ENCODE assay signal across 8 mouse cellular contexts in the genomic region with DNA sequence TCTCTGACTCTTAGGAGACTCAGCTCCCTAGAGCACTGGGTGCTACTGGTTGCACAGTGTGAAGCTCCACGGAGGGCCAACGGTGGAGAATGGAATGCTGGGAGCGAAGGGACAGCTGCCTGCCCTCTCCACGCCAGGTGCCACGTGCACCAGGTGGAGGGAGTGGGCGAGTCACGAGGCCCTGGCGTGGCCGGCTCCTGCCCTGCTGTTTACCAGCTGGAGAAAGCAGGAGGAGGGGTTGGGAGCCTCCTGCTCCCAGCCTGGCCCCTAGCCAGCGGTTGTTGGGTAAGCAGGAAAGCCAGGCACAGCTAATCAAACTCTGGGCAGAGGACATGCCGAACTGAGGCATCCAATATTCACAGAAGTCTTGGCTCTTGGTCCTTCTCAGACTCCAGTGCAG. TPM values are rescaled to one million over a fixed set of nuclear protein-coding genes. Genes with fewer than 3 reads are reported as not detected.
A peak's percentile ranks its signal among the peaks of the same experiment; 100 is the strongest.
DNase-seq lines count a peak whose midpoint lies in the region; ATAC-seq and TF ChIP-seq lines count a peak whose summit lies in the region.

No protein-coding gene starts in this region.

- no peak overlapping the region for H3K9ac ChIP-seq in heart, embryonic 15.5 days

- peak; percentile 49 for DNase-seq in layer of hippocampus, adult 11-12 months (ENCODE audit: low spot score)
- no peak for DNase-seq in layer of hippocampus, adult 9-10 months (ENCODE audit: low spot score)
- DNase-seq in fat pad, adult 2 months (ENCODE audit: extremely low read depth, low read depth, low spot score) = peak; percentile 39
- peak; percentile 94 for DNase-seq in kidney, postnatal 10 days
- DNase-seq in lung, adult 2 months = peak; percentile 81
- DNase-seq in retina, postnatal 1 day = peak; percentile 90

- H3K4me3 ChIP-seq in heart, embryonic 15.5 days = peak overlapping the region; percentile 29
- H3K4me3 ChIP-seq in lung, adult 2 months (replicated peaks; ENCODE audit: extremely low read depth, low read depth, low read length) = no peak overlapping the region

- 6% methylated on average over 11 of the region's 11 CpGs for WGBS in heart, embryonic 15.5 days
- WGBS in lung, adult 2 months = 10% methylated on average over 11 of the region's 11 CpGs

- H3K27ac ChIP-seq in heart, embryonic 15.5 days = 0 out of 2 replicates have a peak overlapping the region, but pooled peaks have one; percentile 31

- TF ChIP-seq POLR2A in lung, adult 2 months (IDR thresholded peaks at IDR 0.05; ENCODE audit: borderline replicate concordance, extremely low read depth, low read depth, low read length) = no peak

- ATAC-seq in heart, embryonic 15.5 days (replicated peaks; ENCODE audit: insufficient number of reproducible peaks, insufficient read depth, low FRiP score, low read depth) = peak; percentile 56; the same call in 1 of the 2 replicates
- ATAC-seq in monocyte, adult 5-6 weeks (replicated peaks; ENCODE audit: insufficient number of reproducible peaks, low FRiP score, low TSS enrichment, poor library complexity, severe bottlenecking) = no peak

- peaks cover 22% of the 10 kb centered on the region for H3K27me3 ChIP-seq in heart, embryonic 15.5 days

- peaks cover 31% of the 10 kb centered on the region for H3K4me1 ChIP-seq in heart, embryonic 15.5 days (replicated peaks)
- H3K4me1 ChIP-seq in lung, adult 2 months (ENCODE audit: control insufficient read depth, insufficient read depth, low read length) = peaks cover 6% of the 10 kb centered on the region; the same call in 1 of the 2 replicates

- H3K4me2 ChIP-seq in heart, embryonic 15.5 days = peak overlapping the region; percentile 57

- H3K36me3 ChIP-seq in heart, embryonic 15.5 days = no peaks in the 10 kb centered on the region

- no peak for TF ChIP-seq CTCF in lung, adult 2 months (IDR thresholded peaks at IDR 0.05; ENCODE audit: insufficient read depth, low read length)

- no peaks in the 10 kb centered on the region for H3K9me3 ChIP-seq in heart, embryonic 15.5 days (replicated peaks)

RNA-seq across cellular contexts. Expression of a gene that starts 1.0 kb away (rescaled TPM):
- polyA plus RNA-seq in heart, embryonic 15.5 days (2015; fragmentation: Nextera tagmentation; extraction: Ambion mirVana) = 7.5 and 7.8 TPM in 2 replicates
- polyA plus RNA-seq in lung, adult 2 months (2012; rRNA removed) = 6.3 and 7.9 TPM in 2 replicates
- 0.38 TPM in 1 of 3 replicates, not detected in the others for total RNA-seq in monocyte, adult 5-6 weeks (2017)

RNA-seq across cellular contexts. Expression of a gene that starts 9.4 kb away (rescaled TPM):
- polyA plus RNA-seq in heart, embryonic 15.5 days (2015; fragmentation: Nextera tagmentation; extraction: Ambion mirVana) = 0.19 and 0.70 TPM in 2 replicates
- polyA plus RNA-seq in lung, adult 2 months (2012; rRNA removed) = 0.37 and 0.83 TPM in 2 replicates
- total RNA-seq in monocyte, adult 5-6 weeks (2017) = not detected in 3 replicates

RNA-seq across cellular contexts. Expression of a gene that starts 26.7 kb away (rescaled TPM):
- 0.09 and 0.34 TPM in 2 replicates for polyA plus RNA-seq in heart, embryonic 15.5 days (2015; fragmentation: Nextera tagmentation; extraction: Ambion mirVana)
- 0.12 and 0.17 TPM in 2 replicates for polyA plus RNA-seq in lung, adult 2 months (2012; rRNA removed)
- total RNA-seq in monocyte, adult 5-6 weeks (2017) = not detected in 3 replicates

RNA-seq across cellular contexts. Expression of a gene that starts 29.7 kb away (rescaled TPM):
- 0.16 TPM in 1 of 2 replicates, not detected in the other for polyA plus RNA-seq in heart, embryonic 15.5 days (2015; fragmentation: Nextera tagmentation; extraction: Ambion mirVana)
- polyA plus RNA-seq in lung, adult 2 months (2012; rRNA removed) = 0.26 and 24.4 TPM in 2 replicates
- total RNA-seq in monocyte, adult 5-6 weeks (2017) = not detected in 3 replicates

RNA-seq across cellular contexts. Expression of a gene that starts 41.4 kb away (rescaled TPM):
- polyA plus RNA-seq in heart, embryonic 15.5 days (2015; fragmentation: Nextera tagmentation; extraction: Ambion mirVana) = 8.3 and 10.0 TPM in 2 replicates
- 0.17 and 0.44 TPM in 2 replicates for polyA plus RNA-seq in lung, adult 2 months (2012; rRNA removed)
- total RNA-seq in monocyte, adult 5-6 weeks (2017) = 1.2 to 4.4 TPM (median 2.8 TPM) in 3 replicates
